10 mouse cellular contexts compared by ENCODE assay signal in the genomic region with DNA sequence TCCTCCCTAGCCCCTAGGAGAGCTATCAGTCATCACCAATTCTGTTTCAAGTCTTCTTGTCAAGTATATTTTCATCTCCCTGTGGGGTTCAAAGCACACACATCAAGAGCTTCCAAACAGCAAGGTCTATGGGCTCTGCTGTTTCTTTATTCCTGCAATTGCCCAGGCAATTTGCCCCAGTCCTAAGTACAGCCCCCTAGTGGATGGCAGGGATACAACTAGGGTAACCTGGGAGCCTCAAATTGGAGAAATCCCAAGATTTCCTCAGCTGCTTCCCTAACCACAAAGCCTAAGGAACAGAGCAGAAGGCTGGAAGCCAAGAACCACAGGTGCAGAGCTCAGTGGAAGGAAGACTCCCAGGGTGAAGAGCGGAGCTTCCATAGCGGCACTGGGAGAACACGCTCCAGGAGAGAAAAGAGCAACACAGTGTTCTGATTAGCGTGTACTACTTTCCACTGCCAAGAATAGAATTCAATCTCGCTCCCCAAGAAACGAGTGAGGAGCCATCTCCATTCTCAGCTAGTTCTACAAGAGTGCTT. TPM values are rescaled to one million over a fixed set of nuclear protein-coding genes. Genes with fewer than 3 reads are reported as not detected.
DNase-seq lines count a peak whose midpoint lies in the region; ATAC-seq and TF ChIP-seq lines count a peak whose summit lies in the region.
"Had no signal": no experiment of that assay in that cellular context is flagged by ENCODE, and none has a peak within 500 bp of the region (broad histone marks: within the 10 kb centered on the region; RNA-seq: fewer than 3 reads in every experiment).

No protein-coding gene starts in this region.

- DNase-seq in hindbrain, embryonic 11.5 days (ENCODE audit: low spot score), result no peak
- DNase-seq in brain, adult 2 months (ENCODE audit: low read depth, low spot score), result peak; percentile 94
- DNase-seq in gastrocnemius, postnatal 25 days, result peak; percentile 68
- no peak for DNase-seq in embryo, embryonic 10 days (ENCODE audit: low spot score)
- DNase-seq in kidney, postnatal 36 days, result no peak
- DNase-seq: lung, postnatal 10 days had no signal

- H3K27ac ChIP-seq in hindbrain, embryonic 15.5 days (replicated peaks), result peak overlapping the region; percentile 46; the same call in 1 of the 2 replicates
- H3K27ac ChIP-seq in hindbrain, embryonic 11.5 days (ENCODE audit: low read depth, low read length), result no peak overlapping the region
- H3K27ac ChIP-seq: neural tube, embryonic 12.5 days had no signal

- 67% methylated on average over 6 of the region's 6 CpGs for WGBS in hindbrain, embryonic 15.5 days
- 90% methylated on average over 6 of the region's 6 CpGs for WGBS in hindbrain, embryonic 11.5 days

- 0 out of 2 replicates have a peak, but pooled peaks have one; percentile 11 for ATAC-seq in hindbrain, embryonic 15.5 days (ENCODE audit: low FRiP score, low read depth)
- ATAC-seq in hindbrain, embryonic 11.5 days (ENCODE audit: low FRiP score), result no peak
- no peak for ATAC-seq in granulocyte monocyte progenitor cell, adult 5-6 weeks (replicated peaks; ENCODE audit: poor library complexity, severe bottlenecking)

- H3K27me3 ChIP-seq in hindbrain, embryonic 15.5 days, result no peaks in the 10 kb centered on the region
- H3K27me3 ChIP-seq in hindbrain, embryonic 11.5 days (ENCODE audit: control insufficient read depth, insufficient read depth, low read length), result no peaks in the 10 kb centered on the region
- no peaks in the 10 kb centered on the region for H3K27me3 ChIP-seq in E14TG2a.4 (ENCODE audit: insufficient read depth, low read length)
- H3K27me3 ChIP-seq: neural tube, embryonic 12.5 days had no signal

- H3K36me3 ChIP-seq in hindbrain, embryonic 15.5 days, result no peaks in the 10 kb centered on the region
- H3K36me3 ChIP-seq in hindbrain, embryonic 11.5 days (ENCODE audit: control insufficient read depth, insufficient read depth, low read length), result no peaks in the 10 kb centered on the region
- H3K36me3 ChIP-seq in E14TG2a.4 (ENCODE audit: insufficient read depth, low read length), result no peaks in the 10 kb centered on the region
- H3K36me3 ChIP-seq: neural tube, embryonic 12.5 days had no signal

- H3K9ac ChIP-seq in hindbrain, embryonic 15.5 days, result no peak overlapping the region
- H3K9ac ChIP-seq in hindbrain, embryonic 11.5 days (ENCODE audit: low read depth, low read length), result no peak overlapping the region
- H3K9ac ChIP-seq: neural tube, embryonic 12.5 days had no signal

- H3K4me3 ChIP-seq in hindbrain, embryonic 15.5 days, result no peak overlapping the region
- H3K4me3 ChIP-seq in hindbrain, embryonic 11.5 days (ENCODE audit: low read depth, low read length), result no peak overlapping the region
- no peak overlapping the region for H3K4me3 ChIP-seq in E14TG2a.4 (replicated peaks; ENCODE audit: low read length)
- H3K4me3 ChIP-seq: neural tube, embryonic 12.5 days had no signal

- H3K9me3 ChIP-seq in hindbrain, embryonic 15.5 days, result no peaks in the 10 kb centered on the region
- H3K9me3 ChIP-seq in hindbrain, embryonic 11.5 days (ENCODE audit: control insufficient read depth, low read length), result no peaks in the 10 kb centered on the region
- H3K9me3 ChIP-seq in E14TG2a.4 (ENCODE audit: low read length), result no peaks in the 10 kb centered on the region
- H3K9me3 ChIP-seq: neural tube, embryonic 12.5 days had no signal

- TF ChIP-seq CTCF in E14TG2a.4 (conservative IDR thresholded peaks at IDR 0.05; ENCODE audit: low read length), result peak; percentile 41

- no peak overlapping the region for H3K4me2 ChIP-seq in hindbrain, embryonic 15.5 days
- H3K4me2 ChIP-seq in hindbrain, embryonic 11.5 days (replicated peaks; ENCODE audit: low read depth, low read length), result no peak overlapping the region
- H3K4me2 ChIP-seq: neural tube, embryonic 12.5 days had no signal

- no peaks in the 10 kb centered on the region for H3K4me1 ChIP-seq in hindbrain, embryonic 15.5 days (replicated peaks)
- no peaks in the 10 kb centered on the region for H3K4me1 ChIP-seq in hindbrain, embryonic 11.5 days (replicated peaks; ENCODE audit: control insufficient read depth, insufficient read depth, low read length)
- H3K4me1 ChIP-seq in E14TG2a.4 (replicated peaks; ENCODE audit: low read depth, low read length), result no peaks in the 10 kb centered on the region
- H3K4me1 ChIP-seq: neural tube, embryonic 12.5 days had no signal

RNA-seq across cellular contexts. Expression of a gene that starts 59.3 kb away (rescaled TPM):
- 1.6 and 1.8 TPM in 2 replicates for polyA plus RNA-seq in hindbrain, embryonic 15.5 days (2015; fragmentation: Nextera tagmentation; extraction: Ambion mirVana)
- polyA plus RNA-seq in hindbrain, embryonic 11.5 days (2014; fragmentation: Nextera tagmentation; extraction: Ambion mirVana), result 0.28 and 0.31 TPM in 2 replicates
- under 1 TPM in 1 of 2 experiments, not detected in 1; 0.08 TPM for total RNA-seq in gastrocnemius, postnatal 25 days (2021)
- 2.6 and 6.9 TPM in 2 replicates for total RNA-seq in granulocyte monocyte progenitor cell, adult 5-6 weeks (2014; fragmentation: Nextera tagmentation)
- total RNA-seq in granulocyte monocyte progenitor cell, adult 5-6 weeks (2017), result 2.1 and 3.4 TPM in 2 replicates

Comparison
In these comparisons a context has a peak if more than half of its experiments do, and no peak if none do; other contexts are left out.
1. DNase-seq: peak in brain, adult 2 months (single experiment) and gastrocnemius, postnatal 25 days (single experiment); none in hindbrain, embryonic 11.5 days (single experiment), embryo, embryonic 10 days (single experiment) and kidney, postnatal 36 days (0 of 2).